Comparison of ENCODE assay signal across 8 mouse cellular contexts in genomic region chr13:24760351-24760870, GRCm38 (mm10). TPM values are rescaled to one million over a fixed set of nuclear protein-coding genes. Genes with fewer than 3 reads are reported as not detected.
DNase-seq lines count a peak whose midpoint lies in the region; ATAC-seq lines count a peak whose summit lies in the region.

No protein-coding gene starts in this region.

- H3K4me2 ChIP-seq in kidney, embryonic 15.5 days, result peak overlapping the region; percentile 71
- H3K4me2 ChIP-seq in embryonic facial prominence, embryonic 13.5 days, result peak overlapping the region; percentile 69
- H3K4me2 ChIP-seq in hindbrain, embryonic 13.5 days, result peak overlapping the region; percentile 61
- H3K4me2 ChIP-seq in midbrain, embryonic 14.5 days (ENCODE audit: low read length), result peak overlapping the region; percentile 73

- WGBS in kidney, embryonic 15.5 days, result 58% methylated on average over 5 of the region's 5 CpGs
- WGBS in embryonic facial prominence, embryonic 13.5 days, result 60% methylated on average over 5 of the region's 5 CpGs
- 71% methylated on average over 5 of the region's 5 CpGs for WGBS in hindbrain, embryonic 13.5 days
- WGBS in midbrain, embryonic 14.5 days, result 69% methylated on average over 5 of the region's 5 CpGs

- ATAC-seq in kidney, embryonic 15.5 days (replicated peaks; ENCODE audit: low FRiP score), result no peak
- ATAC-seq in embryonic facial prominence, embryonic 13.5 days (ENCODE audit: insufficient number of reproducible peaks, insufficient read depth, low FRiP score, low TSS enrichment, low read depth), result no peak
- no peak for ATAC-seq in hindbrain, embryonic 13.5 days (ENCODE audit: low FRiP score)
- no peak for ATAC-seq in midbrain, embryonic 14.5 days (ENCODE audit: low FRiP score, low TSS enrichment)

- peak overlapping the region; percentile 80 for H3K4me3 ChIP-seq in kidney, embryonic 15.5 days (replicated peaks)
- H3K4me3 ChIP-seq in embryonic facial prominence, embryonic 13.5 days, result peak overlapping the region; percentile 92
- H3K4me3 ChIP-seq in hindbrain, embryonic 13.5 days, result peak overlapping the region; percentile 75; the same call in 1 of the 2 replicates
- no peak overlapping the region for H3K4me3 ChIP-seq in midbrain, embryonic 14.5 days (replicated peaks; ENCODE audit: low read depth, low read length)

- H3K27me3 ChIP-seq in kidney, embryonic 15.5 days, result no peaks in the 10 kb centered on the region
- no peaks in the 10 kb centered on the region for H3K27me3 ChIP-seq in embryonic facial prominence, embryonic 13.5 days
- no peaks in the 10 kb centered on the region for H3K27me3 ChIP-seq in hindbrain, embryonic 13.5 days
- H3K27me3 ChIP-seq in midbrain, embryonic 14.5 days (ENCODE audit: control insufficient read depth, insufficient read depth, low read length), result no peaks in the 10 kb centered on the region

- DNase-seq in kidney, postnatal 10 days, result no peak
- DNase-seq in midbrain, embryonic 14.5 days, result no peak
- no peak for DNase-seq in adipocyte (ENCODE audit: low spot score)
- no peak for DNase-seq in urinary bladder, postnatal 36 days (ENCODE audit: low spot score in 2 of 2)
- no peak for DNase-seq in urinary bladder, adult 18-20 months (ENCODE audit: low spot score in 2 of 2)

- no peaks in the 10 kb centered on the region for H3K9me3 ChIP-seq in kidney, embryonic 15.5 days (replicated peaks)
- no peaks in the 10 kb centered on the region for H3K9me3 ChIP-seq in embryonic facial prominence, embryonic 13.5 days
- H3K9me3 ChIP-seq in hindbrain, embryonic 13.5 days, result no peaks in the 10 kb centered on the region
- H3K9me3 ChIP-seq in midbrain, embryonic 14.5 days (ENCODE audit: control insufficient read depth, low read length), result no peaks in the 10 kb centered on the region

- H3K36me3 ChIP-seq in kidney, embryonic 15.5 days, result peaks cover 42% of the 10 kb centered on the region
- peaks cover 32% of the 10 kb centered on the region for H3K36me3 ChIP-seq in embryonic facial prominence, embryonic 13.5 days
- 0 out of 2 replicates have a peak, but pooled peaks cover 8% of the 10 kb centered on the region for H3K36me3 ChIP-seq in hindbrain, embryonic 13.5 days
- H3K36me3 ChIP-seq in midbrain, embryonic 14.5 days (ENCODE audit: control insufficient read depth, insufficient read depth, low read length), result no peaks in the 10 kb centered on the region

- peak overlapping the region; percentile 11; the same call in 1 of the 2 replicates for H3K9ac ChIP-seq in kidney, embryonic 15.5 days
- H3K9ac ChIP-seq in embryonic facial prominence, embryonic 13.5 days, result peak overlapping the region; percentile 88
- peak overlapping the region; percentile 39; the same call in 1 of the 2 replicates for H3K9ac ChIP-seq in hindbrain, embryonic 13.5 days
- H3K9ac ChIP-seq in midbrain, embryonic 14.5 days (replicated peaks; ENCODE audit: low read length), result no peak overlapping the region

- H3K4me1 ChIP-seq in kidney, embryonic 15.5 days, result peaks cover 18% of the 10 kb centered on the region
- H3K4me1 ChIP-seq in embryonic facial prominence, embryonic 13.5 days, result peaks cover 16% of the 10 kb centered on the region
- H3K4me1 ChIP-seq in hindbrain, embryonic 13.5 days (replicated peaks), result peaks cover 5% of the 10 kb centered on the region
- 0 out of 2 replicates have a peak, but pooled peaks cover 3% of the 10 kb centered on the region for H3K4me1 ChIP-seq in midbrain, embryonic 14.5 days (ENCODE audit: control insufficient read depth, insufficient read depth, low read length)

- no peak overlapping the region for H3K27ac ChIP-seq in kidney, embryonic 15.5 days
- H3K27ac ChIP-seq in embryonic facial prominence, embryonic 13.5 days, result no peak overlapping the region
- H3K27ac ChIP-seq in hindbrain, embryonic 13.5 days, result no peak overlapping the region
- no peak overlapping the region for H3K27ac ChIP-seq in midbrain, embryonic 14.5 days (replicated peaks; ENCODE audit: low read depth, low read length)

RNA-seq across cellular contexts. Expression of gene Gmnn, which starts 1.3 kb away (rescaled TPM):
- polyA plus RNA-seq in kidney, embryonic 15.5 days (2015; fragmentation: Nextera tagmentation; extraction: Ambion mirVana), result 115 and 117 TPM in 2 replicates
- polyA plus RNA-seq in embryonic facial prominence, embryonic 13.5 days (2015; fragmentation: Nextera tagmentation; extraction: Ambion mirVana), result 112 and 114 TPM in 2 replicates
- 28.0 and 28.1 TPM in 2 replicates for polyA plus RNA-seq in hindbrain, embryonic 13.5 days (2015; fragmentation: Nextera tagmentation; extraction: Ambion mirVana)
- polyA plus RNA-seq in midbrain, embryonic 14.5 days (2014; fragmentation: Nextera tagmentation; extraction: Ambion mirVana), result 16.0 and 24.1 TPM in 2 replicates

RNA-seq across cellular contexts. Expression of gene Armh2, which starts 19.4 kb away (rescaled TPM):
- polyA plus RNA-seq in kidney, embryonic 15.5 days (2015; fragmentation: Nextera tagmentation; extraction: Ambion mirVana), result not detected in 2 replicates
- not detected in 2 replicates for polyA plus RNA-seq in embryonic facial prominence, embryonic 13.5 days (2015; fragmentation: Nextera tagmentation; extraction: Ambion mirVana)
- polyA plus RNA-seq in hindbrain, embryonic 13.5 days (2015; fragmentation: Nextera tagmentation; extraction: Ambion mirVana), result not detected in 2 replicates
- polyA plus RNA-seq in midbrain, embryonic 14.5 days (2014; fragmentation: Nextera tagmentation; extraction: Ambion mirVana), result not detected in 2 replicates

RNA-seq across cellular contexts. Expression of gene BC005537, which starts 41.0 kb away (rescaled TPM):
- polyA plus RNA-seq in kidney, embryonic 15.5 days (2015; fragmentation: Nextera tagmentation; extraction: Ambion mirVana), result 16.7 and 17.1 TPM in 2 replicates
- polyA plus RNA-seq in embryonic facial prominence, embryonic 13.5 days (2015; fragmentation: Nextera tagmentation; extraction: Ambion mirVana), result 18.2 and 18.3 TPM in 2 replicates
- polyA plus RNA-seq in hindbrain, embryonic 13.5 days (2015; fragmentation: Nextera tagmentation; extraction: Ambion mirVana), result 22.6 and 23.4 TPM in 2 replicates
- polyA plus RNA-seq in midbrain, embryonic 14.5 days (2014; fragmentation: Nextera tagmentation; extraction: Ambion mirVana), result 51.8 and 76.3 TPM in 2 replicates
